Mouse (Mus musculus) monocyte, adult 59 days (primary cell): ENCODE data around the gene Tssk6. TPM values are rescaled to one million over a fixed set of nuclear protein-coding genes. Genes with fewer than 3 reads are reported as not detected.

Experiments used
- total RNA-seq, 2 experiments: library from RNA; stranded (reverse); gene quantifications; one replicate each; pipeline ENCODE4 v1.2.4; 2023

The Tssk6 gene
- 1 to 10 TPM; 1.1 to 3.2 TPM for total RNA-seq

GRCm38 (mm10) chr8:69902163-69903062, at the start of gene Tssk6, which contains the start of the genes Ndufa13 and Yjefn3:
Tssk6 (plus strand) TSS chr8:69902184.
Ndufa13 (minus strand) TSS chr8:69902558.
Yjefn3 (minus strand) TSS chr8:69902712.

GRCm38 (mm10) chr8:69887289-69888243, 14.4 kb upstream of the Tssk6 start, which contains the start of gene Cilp2:
Cilp2 (minus strand) TSS chr8:69887687.

Other genes starting within 250 kb of the Tssk6 start
- under 1 TPM; 0.47 to 0.52 TPM for gene Zfp964, start 247.7 kb upstream of the Tssk6 start, total RNA-seq
- 10 to 100 TPM; 31.6 to 34.7 TPM for gene Zfp869, start 191.5 kb upstream of the Tssk6 start, total RNA-seq
- 1 to 10 TPM; 3.2 to 3.4 TPM for gene Zfp963, start 152.2 kb upstream of the Tssk6 start, total RNA-seq
- gene Gm20422, start 127.3 kb upstream of the Tssk6 start, total RNA-seq: not detected
- 10 to 100 TPM; 42.0 to 46.7 TPM for gene Atp13a1, start 111.0 kb upstream of the Tssk6 start, total RNA-seq
- 10 to 100 TPM; 16.2 to 18.5 TPM for gene Zfp866, start 111.0 kb upstream of the Tssk6 start, total RNA-seq
- 100 to 1,000 TPM; 259 to 264 TPM for gene Gmip, start 93.5 kb upstream of the Tssk6 start, total RNA-seq
- gene Lpar2, start 79.8 kb upstream of the Tssk6 start, total RNA-seq: 1 to 10 TPM; 1.5 to 1.8 TPM
- gene Pbx4, start 69.7 kb upstream of the Tssk6 start, total RNA-seq: not detected
- gene Cilp2, start 14.5 kb upstream of the Tssk6 start, total RNA-seq: not detected
- gene Ndufa13, start 374 bp downstream of the Tssk6 start, total RNA-seq: 10 to 100 TPM; 52.0 to 58.5 TPM
- 1 to 10 TPM in 1 of 2 experiments, not detected in 1; 1.7 TPM for gene Yjefn3, start 528 bp downstream of the Tssk6 start, total RNA-seq
- gene Gatad2a, start 94.2 kb downstream of the Tssk6 start, total RNA-seq: 10 to 100 TPM; 71.9 to 72.4 TPM
- gene Mau2, start 140.6 kb downstream of the Tssk6 start, total RNA-seq: 10 to 100 TPM; 90.3 to 90.9 TPM
- 10 to 100 TPM; 31.1 to 32.2 TPM for gene Sugp1, start 140.6 kb downstream of the Tssk6 start, total RNA-seq
- not detected for gene Tm6sf2, start 170.7 kb downstream of the Tssk6 start, total RNA-seq
- gene Hapln4, start 181.3 kb downstream of the Tssk6 start, total RNA-seq: not detected
- not detected for gene Ncan, start 218.7 kb downstream of the Tssk6 start, total RNA-seq
- gene Nr2c2ap, start 229.1 kb downstream of the Tssk6 start, total RNA-seq: 10 to 100 TPM; 23.5 to 26.6 TPM
- 10 to 100 TPM; 16.6 to 16.8 TPM for gene Rfxank, start 237.0 kb downstream of the Tssk6 start, total RNA-seq
- gene Borcs8, start 237.3 kb downstream of the Tssk6 start, total RNA-seq: 10 to 100 TPM; 40.9 to 43.7 TPM
- 1 to 10 TPM in 1 of 2 experiments, under 1 TPM in 1; 0.37 to 1.6 TPM for gene Mef2b, start 237.5 kb downstream of the Tssk6 start, total RNA-seq